Mouse (Mus musculus): Measurements from ENCODE around the gene Josd2. TPM values are rescaled to one million over a fixed set of nuclear protein-coding genes. Genes with fewer than 3 reads are reported as not detected.

Gene Josd2
- total RNA-seq, 2 experiments from 2014 or later: 60.6 to 63.2 TPM

- intact Hi-C loops (cut with DNase I): loop anchor here (2.0 kb wide), 1 partner anchor 18 kb away; no protein-coding TSS in a partner anchor
Observed at GRCm38 (mm10) chr7:44444886-44445527, 22.8 kb upstream of the Josd2 start.

GRCm38 (mm10) chr7:44445528-44445923 is 22.3 kb upstream of the Josd2 start:
- intact Hi-C loops (cut with DNase I): loop anchor here (2.0 kb wide), 1 partner anchor 17 kb away; no protein-coding TSS in a partner anchor
- DNase-seq (ENCODE audit: low spot score in 2 of 2): peak in 1 of 2 experiments; percentile 33

More at GRCm38 (mm10) chr7:44444886-44445527, 22.8 kb upstream of the Josd2 start:
- DNase-seq (ENCODE audit: low spot score in 2 of 2): no peak

DNA sequence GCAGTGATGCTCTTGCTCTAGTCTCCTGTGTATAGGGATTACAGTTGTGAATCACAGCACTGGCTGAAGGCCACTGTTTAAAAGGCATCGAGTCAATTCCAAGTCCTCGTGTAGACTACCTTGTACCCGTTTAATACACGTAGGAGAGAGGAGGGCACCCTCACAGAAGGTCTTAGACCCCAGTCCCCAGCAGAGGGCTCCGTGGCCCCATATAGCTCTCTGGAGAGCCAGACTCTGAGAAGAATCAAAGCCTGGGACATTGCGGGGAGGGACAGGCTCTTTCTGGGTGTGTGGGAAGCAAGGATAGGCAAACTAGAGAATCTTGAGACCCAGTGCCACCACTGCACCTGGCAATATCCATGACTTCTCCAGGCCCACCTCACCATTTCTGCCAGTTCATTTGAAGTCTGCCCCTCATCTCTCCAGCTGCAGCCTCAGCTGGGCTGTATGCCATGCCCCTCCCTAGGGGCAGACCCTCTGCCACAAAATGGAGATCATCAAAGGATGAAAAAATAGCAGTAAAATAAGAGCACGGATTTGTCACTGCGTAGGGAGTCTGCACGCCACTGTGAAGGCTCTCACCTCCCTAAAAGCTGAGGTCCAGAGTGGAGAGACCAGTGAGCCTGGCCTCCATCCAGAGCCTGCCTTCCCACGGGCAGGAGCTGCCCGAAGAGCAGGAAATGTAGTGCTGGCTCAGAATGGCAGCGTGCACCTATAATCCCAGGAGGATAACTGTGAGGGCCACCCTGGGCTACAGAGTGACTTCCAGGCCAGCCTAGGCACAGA is 21.5 kb upstream of the Josd2 start:
- no peak for DNase-seq (ENCODE audit: low spot score in 2 of 2)
- intact Hi-C loops (cut with DNase I): no loop called here

GRCm38 (mm10) chr7:44453256-44453655 is 14.5 kb upstream of the Josd2 start:
- intact Hi-C loops (cut with DNase I): no loop called here
- no peak for DNase-seq (ENCODE audit: low spot score in 2 of 2)

DNA sequence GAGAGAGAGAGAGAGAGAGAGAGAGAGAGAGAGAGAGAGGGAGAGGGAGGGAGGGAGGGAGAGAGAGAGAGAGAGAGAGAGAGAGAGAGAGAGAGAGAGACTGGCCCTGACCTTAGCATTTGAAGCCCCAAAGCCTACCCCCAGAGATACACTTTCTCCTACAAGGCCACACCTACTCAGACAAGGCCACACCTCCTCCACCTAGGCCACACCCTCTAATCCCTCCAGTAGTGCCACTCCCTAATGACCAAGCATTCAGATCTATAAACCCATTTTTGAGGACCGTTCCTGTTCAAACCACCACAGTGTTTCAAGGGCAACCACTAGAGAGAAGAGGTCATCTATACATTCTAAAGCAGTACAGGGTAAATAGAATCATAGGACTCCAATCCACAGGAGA is 11.5 kb upstream of the Josd2 start:
- DNase-seq (ENCODE audit: low spot score in 2 of 2): no peak
- intact Hi-C loops (cut with DNase I): no loop called here

- no peak for DNase-seq (ENCODE audit: low spot score in 2 of 2)
- intact Hi-C loops (cut with DNase I): no loop called here
Observed at GRCm38 (mm10) chr7:44460067-44460466, 7.7 kb upstream of the Josd2 start.

DNA sequence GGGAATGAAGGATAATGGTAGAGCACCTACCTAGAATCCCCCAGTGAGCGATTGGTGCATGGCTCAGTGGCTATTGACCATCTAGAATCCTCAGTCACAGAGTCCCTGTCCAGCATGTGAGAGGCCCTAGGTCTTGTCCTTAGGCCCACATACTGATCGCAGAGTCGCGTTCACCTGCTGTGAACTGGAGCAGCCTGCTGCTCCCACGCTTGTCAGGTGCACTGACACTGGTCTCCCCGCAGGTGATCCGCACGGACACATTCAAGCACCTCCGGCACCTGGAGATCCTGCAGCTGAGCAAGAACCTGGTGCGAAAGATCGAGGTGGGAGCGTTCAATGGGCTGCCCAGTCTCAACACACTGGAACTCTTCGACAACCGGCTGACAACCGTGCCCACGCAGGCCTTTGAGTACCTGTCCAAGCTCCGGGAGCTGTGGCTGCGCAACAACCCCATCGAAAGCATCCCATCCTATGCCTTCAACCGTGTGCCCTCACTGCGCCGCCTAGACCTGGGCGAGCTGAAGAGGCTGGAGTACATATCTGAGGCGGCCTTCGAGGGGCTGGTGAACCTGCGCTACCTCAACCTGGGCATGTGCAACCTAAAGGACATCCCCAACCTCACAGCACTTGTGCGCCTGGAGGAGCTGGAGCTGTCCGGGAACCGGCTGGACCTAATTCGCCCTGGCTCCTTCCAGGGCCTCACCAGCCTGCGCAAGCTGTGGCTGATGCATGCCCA is 6.8 kb upstream of the Josd2 start:
- intact Hi-C loops (cut with DNase I): no loop called here
- DNase-seq (ENCODE audit: low spot score in 2 of 2): no peak

GRCm38 (mm10) chr7:44461503-44462217 is 6.1 kb upstream of the Josd2 start:
- no peak for DNase-seq (ENCODE audit: low spot score in 2 of 2)
- intact Hi-C loops (cut with DNase I): loop anchor here (2.0 kb wide), 1 partner anchor 17 kb away; no protein-coding TSS in a partner anchor

DNA sequence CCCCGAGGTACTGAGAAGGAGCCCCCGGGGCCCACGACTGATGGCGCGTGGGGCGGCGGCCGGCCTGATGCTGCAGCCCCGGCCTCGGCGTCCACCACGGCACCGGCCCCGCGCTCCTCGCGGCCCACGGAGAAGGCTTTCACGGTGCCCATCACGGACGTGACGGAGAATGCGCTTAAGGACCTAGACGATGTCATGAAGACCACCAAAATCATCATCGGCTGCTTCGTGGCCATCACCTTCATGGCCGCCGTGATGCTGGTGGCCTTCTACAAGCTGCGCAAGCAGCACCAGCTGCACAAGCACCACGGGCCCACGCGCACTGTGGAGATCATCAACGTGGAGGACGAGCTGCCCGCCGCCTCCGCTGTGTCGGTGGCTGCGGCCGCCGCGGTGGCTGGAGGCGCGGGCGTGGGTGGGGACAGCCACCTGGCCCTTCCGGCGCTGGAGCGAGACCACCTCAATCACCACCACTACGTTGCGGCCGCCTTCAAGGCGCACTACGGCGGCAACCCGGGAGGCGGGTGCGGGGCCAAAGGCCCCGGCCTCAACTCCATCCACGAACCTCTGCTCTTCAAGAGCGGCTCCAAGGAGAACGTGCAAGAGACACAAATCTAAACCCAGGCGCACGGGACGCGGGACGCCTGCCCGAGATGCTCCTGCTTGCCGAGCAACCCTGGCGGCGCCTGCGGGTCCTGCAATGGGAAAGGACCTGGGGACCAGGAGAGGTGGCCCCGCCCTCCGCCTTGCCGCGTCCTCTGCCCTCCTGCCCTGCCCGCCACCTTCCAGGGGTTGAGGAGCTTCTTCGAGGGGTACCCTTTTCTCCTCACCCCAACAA is 5.3 kb upstream of the Josd2 start:
- DNase-seq (ENCODE audit: low spot score in 2 of 2): peak in 1 of 2 experiments; percentile 41
- intact Hi-C loops (cut with DNase I): loop anchor here (2.0 kb wide), 1 partner anchor 18 kb away; no protein-coding TSS in a partner anchor

- intact Hi-C loops (cut with DNase I): loop anchor here (2.0 kb wide), 1 partner anchor 18 kb away; no protein-coding TSS in a partner anchor
Observed at GRCm38 (mm10) chr7:44463056-44463425, 4.7 kb upstream of the Josd2 start.

GRCm38 (mm10) chr7:44463556-44464225 is 4.1 kb upstream of the Josd2 start:
- no peak for DNase-seq (ENCODE audit: low spot score in 2 of 2)
- intact Hi-C loops (cut with DNase I): loop anchor here (2.0 kb wide), 1 partner anchor 19 kb away; no protein-coding TSS in a partner anchor

More at GRCm38 (mm10) chr7:44463056-44463425, 4.7 kb upstream of the Josd2 start:
- DNase-seq (ENCODE audit: low spot score in 2 of 2): no peak

- intact Hi-C loops (cut with DNase I): no loop called here
- peak; percentile 86 to 95 for DNase-seq (ENCODE audit: low spot score in 2 of 2)
Observed at GRCm38 (mm10) chr7:44464511-44464910, 3.3 kb upstream of the Josd2 start.

GRCm38 (mm10) chr7:44465111-44465510 is 2.7 kb upstream of the Josd2 start, which contains the start of gene Aspdh:
Aspdh (plus strand) TSS chr7:44465391.
- intact Hi-C loops (cut with DNase I): no loop called here
- DNase-seq (ENCODE audit: low spot score in 2 of 2): no peak

- no peak for DNase-seq (ENCODE audit: low spot score in 2 of 2)
Observed at GRCm38 (mm10) chr7:44466006-44466887, 1.5 kb upstream of the Josd2 start.

DNA sequence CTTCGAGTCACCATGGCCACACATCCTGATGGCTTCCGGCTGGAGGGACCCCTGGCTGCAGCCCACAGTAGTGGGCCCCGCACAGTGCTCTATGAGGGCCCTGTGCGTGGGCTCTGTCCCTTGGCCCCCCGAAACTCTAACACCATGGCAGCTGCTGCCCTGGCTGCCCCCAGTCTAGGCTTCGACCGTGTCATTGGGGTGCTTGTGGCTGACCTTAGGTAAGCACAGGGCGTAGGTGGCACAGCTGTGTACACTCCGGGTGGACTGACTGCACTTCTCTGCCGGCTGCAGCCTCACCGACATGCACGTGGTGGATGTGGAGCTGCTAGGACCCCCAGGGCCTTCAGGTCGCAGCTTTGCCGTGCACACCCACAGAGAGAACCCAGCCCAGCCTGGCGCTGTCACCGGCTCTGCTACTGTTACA is 880 bp upstream of the Josd2 start:
- intact Hi-C loops (cut with DNase I): no loop called here
- DNase-seq (ENCODE audit: low spot score in 2 of 2): no peak

More at GRCm38 (mm10) chr7:44466006-44466887, 1.5 kb upstream of the Josd2 start:
- intact Hi-C loops (cut with DNase I): no loop called here

GRCm38 (mm10) chr7:44468644-44469285 is 985 bp downstream of the Josd2 start:
- DNase-seq (ENCODE audit: low spot score in 2 of 2): no peak
- intact Hi-C loops (cut with DNase I): no loop called here
